Mouse (Mus musculus) brain, embryonic 14.5 days (tissue): ENCODE measurements around the gene Tent5a. TPM values are rescaled to one million over a fixed set of nuclear protein-coding genes. Genes with fewer than 3 reads are reported as not detected.
A peak's percentile ranks its signal among the peaks of the same experiment; 100 is the strongest.

ENCODE experiments used
- DNase-seq: peaks from one replicate; pipeline ENCODE4 v3.0.0-alpha.2; 2011; ENCODE audit warnings: low read depth
- CTCF ChIP-seq: fragments of 200-500 bp; IDR thresholded peaks from 2 replicates; pipeline ENCODE4 v1.5.1; 2012; ENCODE audit warnings: inconsistent platforms, mild to moderate bottlenecking, moderate library complexity, borderline replicate concordance; ENCODE audit not compliant: insufficient read depth, insufficient read length; ENCODE audit errors: extremely low read depth
- POLR2A ChIP-seq: fragments of 200-500 bp; IDR thresholded peaks from 2 replicates; pipeline ENCODE4 v1.6.1; 2012; ENCODE audit warnings: mild to moderate bottlenecking, inconsistent platforms, borderline replicate concordance; ENCODE audit not compliant: poor library complexity, insufficient read depth, insufficient read length, severe bottlenecking; ENCODE audit errors: extremely low read depth
- polyA plus RNA-seq: library from polyadenylated mRNA; depleted of rRNA; stranded (reverse); fragments of >200 nt; gene quantifications from 2 replicates; pipeline ENCODE4 v1.2.3, GENCODE M21; 2012; rRNA removed

Gene Tent5a
- polyA plus RNA-seq, 1 experiment, result 5.4 TPM

GRCm38 (mm10) chr9:85328259-85328658 is 1.1 kb upstream of the Tent5a start:
- TF ChIP-seq POLR2A (no peak), CTCF (peak; percentile 100)
- DNase-seq, result peak; percentile 92

DNA sequence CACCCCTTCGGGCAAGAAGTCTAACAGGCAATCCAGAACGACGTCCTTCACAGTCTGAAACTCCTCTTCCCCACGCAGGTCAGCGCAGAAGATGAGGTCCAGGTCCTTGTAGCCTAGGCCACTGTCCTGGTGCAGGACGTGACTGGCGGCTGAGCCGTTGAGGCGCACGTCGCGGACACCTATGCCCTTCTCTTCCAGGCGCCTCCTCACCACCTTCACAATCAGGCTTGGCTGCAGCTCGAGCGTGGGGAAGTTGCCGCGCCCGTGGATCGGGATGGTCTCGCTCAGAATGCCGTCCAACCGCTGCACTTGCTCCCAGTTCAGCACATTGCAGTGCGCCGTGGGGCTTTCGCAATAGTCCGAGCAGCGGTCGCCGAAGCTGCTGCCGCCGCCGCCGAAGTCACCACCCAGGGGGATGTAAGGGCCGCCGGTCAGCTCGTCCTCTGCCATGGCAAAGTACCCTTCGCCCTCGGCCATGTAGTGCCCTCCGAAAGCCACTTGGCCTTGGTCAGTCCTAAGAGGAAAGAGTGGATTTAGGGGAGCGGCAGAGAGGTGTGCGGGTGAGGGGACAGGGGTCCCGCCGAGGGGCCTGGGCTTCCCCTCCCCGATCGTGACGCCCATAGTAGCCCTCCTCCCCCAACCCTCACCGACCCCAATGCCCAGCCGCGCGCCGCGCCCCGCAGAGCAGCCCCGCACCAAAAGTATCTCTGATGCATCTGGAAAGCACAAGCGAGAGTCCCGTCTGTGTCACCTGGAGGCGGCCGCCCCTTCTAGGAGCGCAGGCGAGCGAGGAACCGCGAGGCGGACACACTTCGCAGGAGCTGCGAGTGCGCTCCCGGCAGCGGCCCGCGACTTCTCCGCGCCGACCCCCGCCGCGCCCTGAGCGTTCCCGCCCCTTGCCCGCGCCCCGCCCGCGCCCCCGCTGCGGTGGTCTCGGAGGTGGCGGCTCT is 581 bp downstream of the Tent5a start:
- DNase-seq, result peak; percentile 48
- TF ChIP-seq CTCF (no peak), POLR2A (no peak)

- DNase-seq, result peak; percentile 52
- TF ChIP-seq CTCF (no peak), POLR2A (no peak)
These were observed 1.8 kb downstream of the Tent5a start for GRCm38 (mm10) chr9:85325201-85325868.

GRCm38 (mm10) chr9:85324158-85324875 is 2.8 kb downstream of the Tent5a start:
- no peak for DNase-seq

DNA sequence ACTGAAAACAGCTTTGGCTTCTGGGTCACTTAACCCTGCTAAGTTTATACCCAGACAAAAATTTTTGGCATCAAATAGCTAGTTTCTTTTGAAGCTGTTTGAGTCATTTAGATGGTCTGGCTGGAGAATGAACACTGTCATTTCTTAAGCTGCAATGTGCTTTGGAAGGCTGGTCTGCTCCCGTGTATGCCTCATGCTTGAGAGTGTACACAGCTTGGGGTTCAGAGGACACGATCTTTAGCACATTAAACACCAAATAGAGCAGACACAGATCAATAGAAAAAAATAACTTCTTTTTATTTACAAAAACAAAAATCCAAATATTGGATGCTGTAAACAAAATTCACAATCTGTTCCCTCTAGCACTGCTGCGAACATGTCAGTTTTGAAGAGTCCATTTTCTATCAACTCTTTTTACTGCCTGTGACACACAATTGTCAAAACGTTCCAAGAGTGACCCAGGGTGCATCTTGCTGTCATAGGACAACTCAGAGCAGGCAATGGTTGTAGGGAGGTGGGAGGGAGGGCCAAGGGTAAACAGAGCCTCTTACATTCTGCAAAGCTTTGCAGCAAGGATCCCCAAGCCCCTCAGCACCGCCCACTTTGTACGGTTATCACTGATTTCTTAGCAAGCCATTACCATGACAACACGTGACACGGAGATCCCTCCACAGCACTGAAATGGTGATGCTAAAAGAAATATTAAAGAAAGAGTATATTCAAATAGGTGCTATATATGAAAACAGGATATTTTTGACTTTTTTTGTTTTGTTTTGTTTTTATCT is 6.8 kb downstream of the Tent5a start:
- TF ChIP-seq CTCF (no peak), POLR2A (no peak)
- peak; percentile 34 for DNase-seq

More at GRCm38 (mm10) chr9:85324158-85324875, 2.8 kb downstream of the Tent5a start:
- TF ChIP-seq POLR2A (no peak), CTCF (no peak)

GRCm38 (mm10) chr9:85316122-85316521 is 11.0 kb downstream of the Tent5a start:
- TF ChIP-seq POLR2A, result no peak
- no peak for TF ChIP-seq CTCF
- no peak for DNase-seq

- no peak for DNase-seq
- no peak for TF ChIP-seq CTCF
- no peak for TF ChIP-seq POLR2A
These were observed 14.7 kb downstream of the Tent5a start, which contains the start of gene Gm11114 for GRCm38 (mm10) chr9:85312473-85312872. Gene Gm11114 (plus strand): TSS chr9:85312773.

- TF ChIP-seq POLR2A (no peak), CTCF (no peak)
- DNase-seq, result no peak
These were observed 23.8 kb downstream of the Tent5a start for GRCm38 (mm10) chr9:85303378-85303777.

- TF ChIP-seq CTCF, result no peak
- TF ChIP-seq POLR2A, result no peak
- no peak for DNase-seq
These were observed 24.3 kb downstream of the Tent5a start for GRCm38 (mm10) chr9:85302849-85303248.

DNA sequence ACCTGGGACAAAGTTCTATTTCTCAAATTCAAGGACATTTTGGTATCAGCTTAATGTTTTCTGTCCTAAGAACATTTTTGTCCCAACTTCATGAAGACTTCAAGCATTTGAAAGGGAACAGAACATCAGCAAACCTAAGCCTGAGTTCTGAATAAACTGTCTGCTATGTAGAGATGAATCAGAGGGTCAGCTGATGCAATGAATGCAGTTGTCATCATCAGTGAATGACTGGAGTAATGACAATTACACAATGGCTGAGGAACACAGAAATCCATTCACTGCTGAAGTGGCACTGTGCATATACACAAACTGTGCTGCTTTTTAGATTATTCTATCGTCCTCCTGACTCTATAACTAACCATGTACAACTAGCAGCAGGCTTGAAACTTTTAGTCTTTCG is 53.0 kb downstream of the Tent5a start:
- no peak for DNase-seq
- no peak for TF ChIP-seq CTCF
- TF ChIP-seq POLR2A, result no peak

Other genes starting within 250 kb of the Tent5a start
- not detected in 2 replicates for gene Gm11114, start 14.6 kb downstream of the Tent5a start, polyA plus RNA-seq